Mouse (Mus musculus): Measurements from ENCODE around the gene Spc24. TPM values are rescaled to one million over a fixed set of nuclear protein-coding genes. Genes with fewer than 3 reads are reported as not detected.
"Not testable (repeated sequence)": the region's sequence is repeated elsewhere in the genome, so short reads cannot be mapped to it uniquely, and the experiment has no call there.

Gene Spc24
- polyA plus RNA-seq, 1 experiment, result 22.6 TPM

DNA sequence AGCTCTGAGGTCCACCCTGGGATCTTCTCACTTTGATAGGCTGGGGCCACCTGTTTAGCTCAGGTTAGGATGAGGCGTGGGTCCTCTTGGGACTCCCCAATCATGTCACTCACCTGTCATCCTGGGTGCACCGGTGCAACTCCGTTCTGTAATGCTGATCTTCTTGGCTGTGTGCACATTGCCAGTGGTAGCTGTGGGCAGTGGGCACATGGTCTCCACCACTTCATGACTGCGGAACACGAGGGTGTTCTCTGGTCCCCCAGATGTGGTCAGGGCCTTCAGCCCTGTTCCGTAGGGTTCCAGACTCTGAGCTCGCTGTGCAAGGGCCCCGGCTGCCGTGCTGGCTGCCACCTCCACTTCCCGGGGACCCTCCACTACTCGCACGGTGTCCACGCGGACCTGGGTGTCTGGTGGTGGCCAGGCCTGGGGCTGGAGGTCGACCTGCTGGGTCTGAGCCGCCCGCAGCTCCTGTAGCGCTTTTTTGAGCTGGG, 34.3 kb upstream of the Spc24 start:
- H3K27ac ChIP-seq (ENCODE audit: insufficient read depth, low read depth, low read length), result no peak overlapping the region
- peaks cover 7% of the 10 kb centered on the region; the same call in 1 of the 2 replicates for H3K36me3 ChIP-seq (ENCODE audit: control insufficient read depth, insufficient read depth, low read length)
- H3K4me3 ChIP-seq (ENCODE audit: low read depth, low read length), result no peak overlapping the region
- no peak for TF ChIP-seq POLR2A (IDR thresholded peaks at IDR 0.05; ENCODE audit: low read depth, low read length)
- no peak for TF ChIP-seq CTCF (IDR thresholded peaks at IDR 0.05; ENCODE audit: extremely low read depth, insufficient read length, insufficient replicate concordance, low read depth, low read length)
- H3K27me3 ChIP-seq (ENCODE audit: control insufficient read depth, insufficient read depth, low read length), result no peaks in the 10 kb centered on the region
- 94% methylated on average over 18 of the region's 18 CpGs for WGBS
- peaks cover 11% of the 10 kb centered on the region for H3K4me1 ChIP-seq (ENCODE audit: control insufficient read depth, insufficient read depth, insufficient read length, low read length)

- H3K36me3 ChIP-seq (ENCODE audit: control insufficient read depth, insufficient read depth, low read length); H3K27me3 ChIP-seq (ENCODE audit: control insufficient read depth, insufficient read depth, low read length); H3K4me3 ChIP-seq (ENCODE audit: low read depth, low read length); H3K4me1 ChIP-seq (ENCODE audit: control insufficient read depth, insufficient read depth, insufficient read length, low read length); H3K27ac ChIP-seq (ENCODE audit: insufficient read depth, low read depth, low read length): not testable (repeated sequence)
- 94% methylated on average over 6 of the region's 6 CpGs for WGBS
Observed at GRCm38 (mm10) chr9:21793507-21793906, 33.4 kb upstream of the Spc24 start.

DNA sequence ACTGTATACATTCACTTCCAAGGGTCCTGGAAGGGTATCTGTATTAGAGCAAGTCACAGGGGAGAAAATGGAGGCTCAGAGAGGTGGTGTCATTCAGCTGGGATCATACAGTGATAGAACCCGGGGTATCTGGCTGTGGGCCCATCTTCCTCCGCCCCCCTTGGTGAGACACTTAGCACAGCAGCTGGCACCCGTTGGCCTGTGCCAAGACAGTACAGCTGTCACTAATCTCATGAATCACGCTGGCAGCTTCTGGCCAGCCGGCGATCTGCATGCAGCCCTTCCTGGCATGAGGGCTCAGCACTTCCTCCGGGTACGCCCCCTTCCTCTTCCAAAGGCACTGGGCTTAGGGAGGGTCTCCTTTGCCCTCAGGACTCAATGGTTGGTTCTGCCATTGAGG, 32.5 kb upstream of the Spc24 start:
- Histone ChIP-seq H3K27me3 (ENCODE audit: control insufficient read depth, insufficient read depth, low read length) (no peaks in the 10 kb centered on the region), H3K4me1 (ENCODE audit: control insufficient read depth, insufficient read depth, insufficient read length, low read length) (peaks cover 6% of the 10 kb centered on the region), H3K4me3 (ENCODE audit: low read depth, low read length) (no peak overlapping the region; the same call in 1 of the 2 replicates), H3K27ac (ENCODE audit: insufficient read depth, low read depth, low read length) (no peak overlapping the region), H3K36me3 (ENCODE audit: control insufficient read depth, insufficient read depth, low read length) (peaks cover 7% of the 10 kb centered on the region; the same call in 1 of the 2 replicates)
- TF ChIP-seq CTCF (IDR thresholded peaks at IDR 0.05; ENCODE audit: extremely low read depth, insufficient read length, insufficient replicate concordance, low read depth, low read length) (no peak), POLR2A (IDR thresholded peaks at IDR 0.05; ENCODE audit: low read depth, low read length) (no peak)
- WGBS, result 14% methylated on average over 8 of the region's 8 CpGs

DNA sequence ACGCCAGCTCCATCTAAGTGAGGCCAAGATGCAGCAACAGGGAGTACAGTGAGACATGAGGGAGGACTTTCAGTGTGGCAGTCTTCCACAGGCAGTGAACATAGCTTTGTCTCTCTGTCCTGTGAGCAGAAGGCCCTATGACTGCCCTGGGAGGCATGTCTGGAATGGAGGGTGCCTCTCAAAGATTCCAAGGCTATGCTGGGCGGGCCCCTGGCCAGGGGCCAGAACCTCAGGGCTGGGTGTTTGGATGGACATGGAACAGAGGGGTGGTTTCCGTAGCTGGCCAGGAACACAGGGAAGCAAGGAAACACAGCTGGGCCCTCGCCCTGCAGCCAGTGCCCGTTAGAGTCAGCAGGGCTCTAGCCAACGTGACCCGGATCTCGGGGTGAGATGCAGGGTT, 31.8 kb upstream of the Spc24 start:
- Histone ChIP-seq H3K4me3 (ENCODE audit: low read depth, low read length) (no peak overlapping the region), H3K36me3 (ENCODE audit: control insufficient read depth, insufficient read depth, low read length) (peaks cover 7% of the 10 kb centered on the region; the same call in 1 of the 2 replicates), H3K27ac (ENCODE audit: insufficient read depth, low read depth, low read length) (peak overlapping the region; percentile 37), H3K27me3 (ENCODE audit: control insufficient read depth, insufficient read depth, low read length) (no peaks in the 10 kb centered on the region), H3K4me1 (ENCODE audit: control insufficient read depth, insufficient read depth, insufficient read length, low read length) (peaks cover 6% of the 10 kb centered on the region)
- no peak for TF ChIP-seq CTCF (IDR thresholded peaks at IDR 0.05; ENCODE audit: extremely low read depth, insufficient read length, insufficient replicate concordance, low read depth, low read length)
- TF ChIP-seq POLR2A (IDR thresholded peaks at IDR 0.05; ENCODE audit: low read depth, low read length), result no peak
- WGBS, result 48% methylated on average over 8 of the region's 8 CpGs

GRCm38 (mm10) chr9:21788234-21788633, 28.1 kb upstream of the Spc24 start:
- peaks cover 4% of the 10 kb centered on the region for H3K4me1 ChIP-seq (ENCODE audit: control insufficient read depth, insufficient read depth, insufficient read length, low read length)
- no peaks in the 10 kb centered on the region for H3K36me3 ChIP-seq (ENCODE audit: control insufficient read depth, insufficient read depth, low read length)
- H3K4me3 ChIP-seq (ENCODE audit: low read depth, low read length), result no peak overlapping the region
- no peaks in the 10 kb centered on the region for H3K27me3 ChIP-seq (ENCODE audit: control insufficient read depth, insufficient read depth, low read length)
- no peak overlapping the region for H3K27ac ChIP-seq (ENCODE audit: insufficient read depth, low read depth, low read length)
- 81% methylated on average over 9 of the region's 9 CpGs for WGBS
- no peak for TF ChIP-seq POLR2A (IDR thresholded peaks at IDR 0.05; ENCODE audit: low read depth, low read length)
- no peak for TF ChIP-seq CTCF (IDR thresholded peaks at IDR 0.05; ENCODE audit: extremely low read depth, insufficient read length, insufficient replicate concordance, low read depth, low read length)

DNA sequence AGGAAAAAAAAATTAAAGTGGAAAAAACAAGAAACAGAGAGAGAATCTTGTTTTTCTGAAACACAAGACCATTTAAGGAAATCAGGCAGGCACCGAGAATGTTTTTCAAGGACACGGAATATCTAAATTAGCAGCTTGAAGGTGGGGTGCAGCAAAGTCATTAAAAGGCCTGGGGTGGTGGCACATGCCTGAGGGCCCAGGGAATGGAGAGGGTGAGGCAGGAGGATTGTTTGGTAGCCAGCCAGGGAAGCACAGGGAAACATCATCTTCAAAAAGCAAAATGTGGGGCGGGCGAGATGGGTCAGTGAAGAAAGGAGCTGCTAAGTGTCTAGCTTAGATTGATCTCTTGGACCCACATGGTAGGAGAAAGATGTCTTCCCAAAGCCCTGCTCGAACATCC, 27.6 kb upstream of the Spc24 start:
- peaks cover 2% of the 10 kb centered on the region for H3K4me1 ChIP-seq (ENCODE audit: control insufficient read depth, insufficient read depth, insufficient read length, low read length)
- TF ChIP-seq CTCF (IDR thresholded peaks at IDR 0.05; ENCODE audit: extremely low read depth, insufficient read length, insufficient replicate concordance, low read depth, low read length) (no peak), POLR2A (IDR thresholded peaks at IDR 0.05; ENCODE audit: low read depth, low read length) (no peak)
- H3K27me3 ChIP-seq (ENCODE audit: control insufficient read depth, insufficient read depth, low read length), result no peaks in the 10 kb centered on the region
- no peak overlapping the region for H3K4me3 ChIP-seq (ENCODE audit: low read depth, low read length)
- no peaks in the 10 kb centered on the region for H3K36me3 ChIP-seq (ENCODE audit: control insufficient read depth, insufficient read depth, low read length)
- H3K27ac ChIP-seq (ENCODE audit: insufficient read depth, low read depth, low read length), result peak overlapping the region; percentile 12; the same call in 1 of the 2 replicates
- 74% methylated on average over 5 of the region's 5 CpGs for WGBS

- 13% methylated on average over 6 of the region's 6 CpGs for WGBS
- Histone ChIP-seq H3K27me3 (ENCODE audit: control insufficient read depth, insufficient read depth, low read length) (no peaks in the 10 kb centered on the region), H3K27ac (ENCODE audit: insufficient read depth, low read depth, low read length) (no peak overlapping the region), H3K4me1 (ENCODE audit: control insufficient read depth, insufficient read depth, insufficient read length, low read length) (no peaks in the 10 kb centered on the region), H3K36me3 (ENCODE audit: control insufficient read depth, insufficient read depth, low read length) (no peaks in the 10 kb centered on the region), H3K4me3 (ENCODE audit: low read depth, low read length) (no peak overlapping the region)
- TF ChIP-seq POLR2A (IDR thresholded peaks at IDR 0.05; ENCODE audit: low read depth, low read length) (no peak), CTCF (IDR thresholded peaks at IDR 0.05; ENCODE audit: extremely low read depth, insufficient read length, insufficient replicate concordance, low read depth, low read length) (peak; percentile 73)
Observed at GRCm38 (mm10) chr9:21786906-21787305, 26.8 kb upstream of the Spc24 start.

- H3K36me3 ChIP-seq (ENCODE audit: control insufficient read depth, insufficient read depth, low read length); H3K4me3 ChIP-seq (ENCODE audit: low read depth, low read length); H3K27me3 ChIP-seq (ENCODE audit: control insufficient read depth, insufficient read depth, low read length); H3K4me1 ChIP-seq (ENCODE audit: control insufficient read depth, insufficient read depth, insufficient read length, low read length); H3K27ac ChIP-seq (ENCODE audit: insufficient read depth, low read depth, low read length): not testable (repeated sequence)
- WGBS, result 71% methylated on average over 2 of the region's 2 CpGs
Observed at GRCm38 (mm10) chr9:21786309-21786708, 26.2 kb upstream of the Spc24 start.
